7 mouse cellular contexts compared by ENCODE assay signal in genomic region chr13:58384779-58385546, GRCm38 (mm10). TPM values are rescaled to one million over a fixed set of nuclear protein-coding genes. Genes with fewer than 3 reads are reported as not detected.
DNase-seq lines count a peak whose midpoint lies in the region; ATAC-seq lines count a peak whose summit lies in the region.

Gene 2210016F16Rik, minus strand, starts transcription at chr13:58385225.

- 2% methylated on average over 80 of the region's 80 CpGs for WGBS in intestine, embryonic 15.5 days
- WGBS in limb, embryonic 11.5 days: 4% methylated on average over 80 of the region's 80 CpGs
- 4% methylated on average over 80 of the region's 80 CpGs for WGBS in midbrain, embryonic 12.5 days

- peak; percentile 50 for DNase-seq in adrenal gland, adult 8-10 months
- DNase-seq in embryo, embryonic 11.5 days (ENCODE audit: low read depth, low spot score): peak; percentile 42
- peak; percentile 47 to 74 for DNase-seq in gastrocnemius, postnatal 4 days (ENCODE audit: low spot score in 2 of 2)
- DNase-seq in limb, embryonic 11.5 days (ENCODE audit: low spot score): peak; percentile 77
- peak; percentile 57 for DNase-seq in right cerebral cortex, postnatal 4 days

- peaks cover 10% of the 10 kb centered on the region for H3K4me1 ChIP-seq in intestine, embryonic 15.5 days (replicated peaks)
- H3K4me1 ChIP-seq in limb, embryonic 11.5 days (ENCODE audit: control insufficient read depth, insufficient read depth, low read length): no peaks in the 10 kb centered on the region
- H3K4me1 ChIP-seq in midbrain, embryonic 12.5 days: peaks cover 6% of the 10 kb centered on the region

- peaks cover 25% of the 10 kb centered on the region for H3K36me3 ChIP-seq in intestine, embryonic 15.5 days
- peaks cover 18% of the 10 kb centered on the region for H3K36me3 ChIP-seq in limb, embryonic 11.5 days (ENCODE audit: control insufficient read depth, insufficient read depth, low read length)
- peaks cover 34% of the 10 kb centered on the region for H3K36me3 ChIP-seq in midbrain, embryonic 12.5 days

- H3K9me3 ChIP-seq in intestine, embryonic 15.5 days: no peaks in the 10 kb centered on the region
- H3K9me3 ChIP-seq in limb, embryonic 11.5 days (ENCODE audit: control insufficient read depth, low read length): no peaks in the 10 kb centered on the region; the same call in 1 of the 2 replicates
- peaks cover 21% of the 10 kb centered on the region for H3K9me3 ChIP-seq in midbrain, embryonic 12.5 days

- H3K9ac ChIP-seq in intestine, embryonic 15.5 days: peak within 1 kb of the TSS; percentile 84
- peak within 1 kb of the TSS; percentile 86 for H3K9ac ChIP-seq in limb, embryonic 11.5 days (ENCODE audit: low read length)
- H3K9ac ChIP-seq in midbrain, embryonic 12.5 days (replicated peaks): peak within 1 kb of the TSS; percentile 74

- H3K4me2 ChIP-seq in intestine, embryonic 15.5 days (replicated peaks): peak within 1 kb of the TSS; percentile 94
- peak within 1 kb of the TSS; percentile 89 for H3K4me2 ChIP-seq in limb, embryonic 11.5 days (ENCODE audit: low read depth, severe bottlenecking)
- H3K4me2 ChIP-seq in midbrain, embryonic 12.5 days (replicated peaks): peak within 1 kb of the TSS; percentile 78

- peak within 1 kb of the TSS; percentile 69 for H3K27ac ChIP-seq in intestine, embryonic 15.5 days
- no peak within 1 kb of the TSS for H3K27ac ChIP-seq in limb, embryonic 11.5 days (replicated peaks; ENCODE audit: low read depth, low read length)
- 0 out of 2 replicates have a peak within 1 kb of the TSS, but pooled peaks have one; percentile 5 for H3K27ac ChIP-seq in midbrain, embryonic 12.5 days (replicated peaks)

- ATAC-seq in intestine, embryonic 15.5 days: peak; percentile 79
- peak; percentile 57; the same call in 1 of the 2 replicates for ATAC-seq in limb, embryonic 11.5 days (ENCODE audit: insufficient number of reproducible peaks, low FRiP score, low TSS enrichment, low read depth)
- ATAC-seq in midbrain, embryonic 12.5 days (ENCODE audit: low FRiP score, low read depth): peak; percentile 75

- H3K4me3 ChIP-seq in intestine, embryonic 15.5 days (replicated peaks): peak within 1 kb of the TSS; percentile 82
- H3K4me3 ChIP-seq in limb, embryonic 11.5 days (ENCODE audit: low read depth, low read length): peak within 1 kb of the TSS; percentile 74
- peak within 1 kb of the TSS; percentile 82 for H3K4me3 ChIP-seq in midbrain, embryonic 12.5 days

- H3K27me3 ChIP-seq in intestine, embryonic 15.5 days (replicated peaks): no peaks in the 10 kb centered on the region
- no peaks in the 10 kb centered on the region for H3K27me3 ChIP-seq in limb, embryonic 11.5 days (ENCODE audit: control insufficient read depth, insufficient read depth, low read length)
- no peaks in the 10 kb centered on the region for H3K27me3 ChIP-seq in midbrain, embryonic 12.5 days

RNA-seq across cellular contexts. Expression of gene 2210016F16Rik, which starts in this region (rescaled TPM):
- 10 to 100 TPM; 27.5 to 36.5 (median 31.9) TPM for total RNA-seq in adrenal gland, adult 8-10 months (2022)
- total RNA-seq in gastrocnemius, postnatal 4 days (2021): 10 to 100 TPM; 15.1 to 16.9 TPM
- polyA plus RNA-seq in intestine, embryonic 15.5 days (2015; fragmentation: Nextera tagmentation; extraction: Ambion mirVana): 42.1 and 44.1 TPM in 2 replicates
- polyA plus RNA-seq in limb, embryonic 11.5 days (2014; fragmentation: Nextera tagmentation; extraction: Ambion mirVana): 21.0 and 22.5 TPM in 2 replicates
- polyA plus RNA-seq in midbrain, embryonic 12.5 days (2016; fragmentation: Nextera tagmentation; extraction: Ambion mirVana): 26.7 and 29.4 TPM in 2 replicates
